ENCODE assay signal across 8 mouse cellular contexts in genomic region chr14:31641506-31642155, GRCm38 (mm10). TPM values are rescaled to one million over a fixed set of nuclear protein-coding genes. Genes with fewer than 3 reads are reported as not detected.
A peak's percentile ranks its signal among the peaks of the same experiment; 100 is the strongest.
DNase-seq lines count a peak whose midpoint lies in the region; ATAC-seq and TF ChIP-seq lines count a peak whose summit lies in the region.

No protein-coding gene starts in this region.

- ATAC-seq in heart, embryonic 14.5 days (ENCODE audit: insufficient number of reproducible peaks, insufficient read depth, low FRiP score, low read depth) = no peak
- ATAC-seq in kidney, embryonic 14.5 days (ENCODE audit: low FRiP score, low TSS enrichment) = no peak
- ATAC-seq in midbrain, embryonic 16.5 days = no peak

- no peaks in the 10 kb centered on the region for H3K27me3 ChIP-seq in heart, embryonic 14.5 days (ENCODE audit: control insufficient read depth, insufficient read depth, low read length)
- H3K27me3 ChIP-seq in kidney, embryonic 14.5 days (ENCODE audit: control insufficient read depth, insufficient read depth, low read length) = no peaks in the 10 kb centered on the region
- H3K27me3 ChIP-seq in midbrain, embryonic 16.5 days (ENCODE audit: control insufficient read depth, insufficient read depth, low read depth, low read length) = no peaks in the 10 kb centered on the region

- H3K4me2 ChIP-seq in heart, embryonic 14.5 days (ENCODE audit: low read length) = peak overlapping the region; percentile 78
- peak overlapping the region; percentile 67 for H3K4me2 ChIP-seq in kidney, embryonic 14.5 days (replicated peaks; ENCODE audit: low read depth, low read length)
- peak overlapping the region; percentile 98 for H3K4me2 ChIP-seq in midbrain, embryonic 16.5 days (ENCODE audit: low read length)

- DNase-seq in heart, postnatal 4 days = no peak
- no peak for DNase-seq in embryo, embryonic 10.5 days (ENCODE audit: low spot score)
- no peak for DNase-seq in spleen, postnatal 36 days (ENCODE audit: low spot score in 2 of 2)
- DNase-seq in thymus, postnatal 14 days = no peak

- 63% methylated on average over 9 of the region's 9 CpGs for WGBS in heart, embryonic 14.5 days
- 65% methylated on average over 9 of the region's 9 CpGs for WGBS in kidney, embryonic 14.5 days
- WGBS in midbrain, embryonic 16.5 days = 71% methylated on average over 9 of the region's 9 CpGs

- H3K4me3 ChIP-seq in heart, embryonic 14.5 days (ENCODE audit: control insufficient read depth in 1 of 2, insufficient read depth in 1 of 2, low read depth in 1 of 2, low read length in 2 of 2) = peak overlapping the region; percentile 53 to 98
- peak overlapping the region; percentile 59 for H3K4me3 ChIP-seq in embryonic fibroblast, embryonic 13.5 days (ENCODE audit: insufficient read depth, low read length)
- H3K4me3 ChIP-seq in kidney, embryonic 14.5 days (ENCODE audit: low read length) = peak overlapping the region; percentile 51
- H3K4me3 ChIP-seq in midbrain, embryonic 16.5 days (ENCODE audit: low read depth, low read length) = peak overlapping the region; percentile 67

- no peak for TF ChIP-seq CTCF in embryonic fibroblast, embryonic 13.5 days (IDR thresholded peaks at IDR 0.05; ENCODE audit: borderline replicate concordance, insufficient read depth, low read length)

- H3K9me3 ChIP-seq in heart, embryonic 14.5 days (ENCODE audit: control insufficient read depth, low read length) = no peaks in the 10 kb centered on the region
- no peaks in the 10 kb centered on the region for H3K9me3 ChIP-seq in kidney, embryonic 14.5 days (ENCODE audit: control insufficient read depth, low read length)
- H3K9me3 ChIP-seq in midbrain, embryonic 16.5 days (replicated peaks; ENCODE audit: control insufficient read depth, low read length, poor library complexity, severe bottlenecking) = no peaks in the 10 kb centered on the region

- no peaks in the 10 kb centered on the region for H3K36me3 ChIP-seq in heart, embryonic 14.5 days (ENCODE audit: control insufficient read depth, insufficient read depth, low read length)
- no peaks in the 10 kb centered on the region for H3K36me3 ChIP-seq in kidney, embryonic 14.5 days (ENCODE audit: control insufficient read depth, insufficient read depth, low read length)
- no peaks in the 10 kb centered on the region for H3K36me3 ChIP-seq in midbrain, embryonic 16.5 days (ENCODE audit: control insufficient read depth, insufficient read depth, low read length)

- H3K9ac ChIP-seq in heart, embryonic 14.5 days (ENCODE audit: low read length) = peak overlapping the region; percentile 73
- peak overlapping the region; percentile 67 for H3K9ac ChIP-seq in kidney, embryonic 14.5 days (ENCODE audit: low read depth, low read length)
- H3K9ac ChIP-seq in midbrain, embryonic 16.5 days (ENCODE audit: low read depth, low read length) = 0 out of 2 replicates have a peak overlapping the region, but pooled peaks have one; percentile 77

- H3K4me1 ChIP-seq in heart, embryonic 14.5 days (ENCODE audit: control insufficient read depth in 2 of 2, insufficient read depth in 2 of 2, low read length in 2 of 2) = peaks cover 0 to 11% of the 10 kb centered on the region in 2 experiments; a peak in 3 of 4 replicates
- no peaks in the 10 kb centered on the region for H3K4me1 ChIP-seq in embryonic fibroblast, embryonic 13.5 days (ENCODE audit: control insufficient read depth, insufficient read depth, low read length)
- 0 out of 2 replicates have a peak, but pooled peaks cover 5% of the 10 kb centered on the region for H3K4me1 ChIP-seq in kidney, embryonic 14.5 days (ENCODE audit: control insufficient read depth, insufficient read depth, low read length)
- H3K4me1 ChIP-seq in midbrain, embryonic 16.5 days (ENCODE audit: control insufficient read depth, insufficient read depth, low read length) = peaks cover 11% of the 10 kb centered on the region

- no peak for TF ChIP-seq POLR2A in embryonic fibroblast, embryonic 13.5 days (IDR thresholded peaks at IDR 0.05; ENCODE audit: low read depth, low read length)

- no peak overlapping the region for H3K27ac ChIP-seq in heart, embryonic 14.5 days (replicated peaks in 1 of 2; ENCODE audit: control insufficient read depth in 1 of 2, insufficient read depth in 1 of 2, low read depth in 2 of 2, low read length in 2 of 2)
- H3K27ac ChIP-seq in embryonic fibroblast, embryonic 13.5 days (ENCODE audit: insufficient read depth, low read length) = no peak overlapping the region
- H3K27ac ChIP-seq in kidney, embryonic 14.5 days (ENCODE audit: low read depth, low read length) = peak overlapping the region; percentile 69
- no peak overlapping the region for H3K27ac ChIP-seq in midbrain, embryonic 16.5 days (ENCODE audit: low read length)

RNA-seq across cellular contexts. Expression of gene Hacl1, which starts 0.5 kb away (rescaled TPM):
- polyA plus RNA-seq in heart, embryonic 14.5 days (2014; fragmentation: Nextera tagmentation; extraction: Ambion mirVana) = 12.1 and 14.3 TPM in 2 replicates
- total RNA-seq in heart, postnatal 4 days (2021) = 10 to 100 TPM; 10.9 to 14.0 TPM
- 11.0 and 11.5 TPM in 2 replicates for polyA plus RNA-seq in embryonic fibroblast, embryonic 13.5 days (2011; ENCODE audit: insufficient read length, low read depth, missing spikeins)
- 11.5 and 20.6 TPM in 2 replicates for polyA plus RNA-seq in kidney, embryonic 14.5 days (2014; fragmentation: Nextera tagmentation; extraction: Ambion mirVana)
- 8.6 and 10.6 TPM in 2 replicates for polyA plus RNA-seq in midbrain, embryonic 16.5 days (2015; fragmentation: Nextera tagmentation; extraction: Ambion mirVana)

RNA-seq across cellular contexts. Expression of gene Btd, which starts 0.8 kb away (rescaled TPM):
- 20.6 and 22.3 TPM in 2 replicates for polyA plus RNA-seq in heart, embryonic 14.5 days (2014; fragmentation: Nextera tagmentation; extraction: Ambion mirVana)
- total RNA-seq in heart, postnatal 4 days (2021) = 10 to 100 TPM; 13.0 to 14.7 TPM
- polyA plus RNA-seq in embryonic fibroblast, embryonic 13.5 days (2011; ENCODE audit: insufficient read length, low read depth, missing spikeins) = 13.6 and 15.8 TPM in 2 replicates
- 27.9 and 30.9 TPM in 2 replicates for polyA plus RNA-seq in kidney, embryonic 14.5 days (2014; fragmentation: Nextera tagmentation; extraction: Ambion mirVana)
- 15.0 and 17.2 TPM in 2 replicates for polyA plus RNA-seq in midbrain, embryonic 16.5 days (2015; fragmentation: Nextera tagmentation; extraction: Ambion mirVana)

RNA-seq across cellular contexts. Expression of gene Gm49387, which starts 1.0 kb away (rescaled TPM):
- polyA plus RNA-seq in heart, embryonic 14.5 days (2014; fragmentation: Nextera tagmentation; extraction: Ambion mirVana) = 1.2 and 1.8 TPM in 2 replicates
- total RNA-seq in heart, postnatal 4 days (2021) = 1 to 10 TPM in 1 of 2 experiments, not detected in 1; 2.8 TPM
- polyA plus RNA-seq in embryonic fibroblast, embryonic 13.5 days (2011; ENCODE audit: insufficient read length, low read depth, missing spikeins) = not detected in 2 replicates
- polyA plus RNA-seq in kidney, embryonic 14.5 days (2014; fragmentation: Nextera tagmentation; extraction: Ambion mirVana) = 3.3 TPM in 1 of 2 replicates, not detected in the other
- polyA plus RNA-seq in midbrain, embryonic 16.5 days (2015; fragmentation: Nextera tagmentation; extraction: Ambion mirVana) = not detected in 2 replicates

RNA-seq across cellular contexts. Expression of gene Colq, which starts 50.5 kb away (rescaled TPM):
- polyA plus RNA-seq in heart, embryonic 14.5 days (2014; fragmentation: Nextera tagmentation; extraction: Ambion mirVana) = 8.5 and 8.9 TPM in 2 replicates
- total RNA-seq in heart, postnatal 4 days (2021) = 10 to 100 TPM; 10.1 to 12.7 TPM
- polyA plus RNA-seq in embryonic fibroblast, embryonic 13.5 days (2011; ENCODE audit: insufficient read length, low read depth, missing spikeins) = 0.17 and 0.42 TPM in 2 replicates
- 1.8 and 3.2 TPM in 2 replicates for polyA plus RNA-seq in kidney, embryonic 14.5 days (2014; fragmentation: Nextera tagmentation; extraction: Ambion mirVana)
- polyA plus RNA-seq in midbrain, embryonic 16.5 days (2015; fragmentation: Nextera tagmentation; extraction: Ambion mirVana) = not detected in 2 replicates
